Mouse (Mus musculus): ENCODE results near the gene Tdp1.

GRCm38 (mm10) chr12:100001910-100002309 is 117.6 kb downstream of the Tdp1 start:
- no peak for TF ChIP-seq CTCF (IDR thresholded peaks at IDR 0.05; ENCODE audit: low read depth, low read length)
- no peak for TF ChIP-seq POLR2A (IDR thresholded peaks at IDR 0.05; ENCODE audit: extremely low read depth, insufficient read depth, low read length)
